Mouse (Mus musculus) brain, embryonic 14.5 days (tissue): Measurements from ENCODE around the gene Pla2g4b.

ENCODE experiments used
- CTCF ChIP-seq: fragments of 200-500 bp; IDR thresholded peaks from 2 replicates; pipeline ENCODE4 v1.5.1; 2012; ENCODE audit warnings: inconsistent platforms, mild to moderate bottlenecking, moderate library complexity, borderline replicate concordance; ENCODE audit not compliant: insufficient read depth, insufficient read length; ENCODE audit errors: extremely low read depth
- POLR2A ChIP-seq: fragments of 200-500 bp; IDR thresholded peaks from 2 replicates; pipeline ENCODE4 v1.6.1; 2012; ENCODE audit warnings: mild to moderate bottlenecking, inconsistent platforms, borderline replicate concordance; ENCODE audit not compliant: poor library complexity, insufficient read depth, insufficient read length, severe bottlenecking; ENCODE audit errors: extremely low read depth

DNA sequence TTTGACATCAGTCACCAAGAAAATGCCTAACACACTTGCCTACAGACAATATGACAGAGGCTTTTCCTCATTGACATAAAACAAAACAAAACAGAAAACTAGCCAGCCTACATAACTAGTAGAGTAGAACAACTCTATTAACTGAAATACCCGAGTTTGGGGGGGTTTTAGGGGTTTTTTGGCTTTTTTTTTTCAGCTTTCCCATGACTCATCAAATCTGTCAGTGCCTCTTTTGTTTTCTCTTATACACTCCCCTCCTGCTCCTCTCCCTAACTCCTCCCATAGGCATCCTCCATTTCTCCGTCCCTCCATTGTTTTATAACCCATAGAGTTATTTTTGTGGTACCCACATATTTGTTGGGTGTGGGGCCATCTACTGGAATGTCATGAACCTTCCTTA lies 39.7 kb upstream of the Pla2g4b start:
- TF ChIP-seq POLR2A = no peak
- no peak for TF ChIP-seq CTCF
